Mouse (Mus musculus): ENCODE results near the gene Tubgcp6. TPM values are rescaled to one million over a fixed set of nuclear protein-coding genes. Genes with fewer than 3 reads are reported as not detected.

The Tubgcp6 gene
- polyA plus RNA-seq, 1 experiment from 2014 or later = 12.9 TPM

DNA sequence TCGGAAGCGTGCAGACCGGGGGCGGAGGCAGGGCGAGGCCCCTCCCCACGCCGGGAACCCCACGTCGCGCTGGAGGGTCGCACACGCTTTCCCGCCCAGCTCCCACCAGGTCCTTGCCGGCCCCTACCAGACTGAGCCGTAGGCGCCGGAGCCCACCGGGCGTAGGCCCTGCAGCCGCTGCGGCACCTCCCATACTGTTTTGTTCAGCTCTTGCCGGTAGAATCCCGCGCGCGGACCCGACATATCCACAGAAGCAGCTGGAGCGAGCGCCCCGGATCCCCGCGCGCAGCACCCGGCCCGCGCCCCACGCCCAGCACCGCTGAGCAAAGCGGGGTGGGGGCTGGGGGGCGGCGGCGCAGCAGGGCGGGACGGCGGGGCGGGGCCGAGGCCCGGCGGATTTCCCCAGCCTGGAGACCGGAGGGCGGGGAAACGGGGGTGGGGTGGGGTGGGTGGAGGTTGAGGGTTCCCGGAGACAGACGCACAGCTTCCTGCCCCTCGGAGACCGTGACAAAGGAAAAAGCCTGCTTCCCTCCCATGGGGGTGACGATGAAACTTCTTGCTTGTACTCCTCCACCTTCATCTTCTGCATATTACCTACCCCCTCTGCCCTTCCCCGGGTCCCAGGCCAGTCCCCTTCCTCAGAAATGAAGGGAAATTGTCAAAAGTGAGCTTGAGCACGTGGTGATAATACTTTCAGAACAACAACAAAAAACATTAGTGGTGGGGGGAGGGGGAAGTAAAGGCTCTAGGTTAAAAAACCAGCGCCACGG is 26.5 kb upstream of the Tubgcp6 start, which contains the start of gene Mapk11:
Mapk11 (minus strand) TSS at position 358 of the 770 bp plus-strand sequence.
- Histone ChIP-seq H3K36me3 (no peaks in the 10 kb centered on the region), H3K27me3 (replicated peaks) (peaks cover 50% of the 10 kb centered on the region), H3K4me1 (peaks cover 29% of the 10 kb centered on the region), H3K9ac (peak within 1 kb of the TSS; percentile 18; the same call in 1 of the 2 replicates), H3K9me3 (no peaks in the 10 kb centered on the region), H3K4me3 (replicated peaks) (peak within 1 kb of the TSS; percentile 63), H3K4me2 (peak within 1 kb of the TSS; percentile 93), H3K27ac (no peak within 1 kb of the TSS)
- WGBS = 1% methylated on average over 59 of the region's 61 CpGs
- peak; percentile 36; the same call in 1 of the 2 replicates for ATAC-seq (ENCODE audit: insufficient read depth, low FRiP score, low read depth)

- H3K27ac ChIP-seq = no peak overlapping the region
- peaks cover 55% of the 10 kb centered on the region for H3K27me3 ChIP-seq (replicated peaks)
Observed at GRCm38 (mm10) chr15:89148496-89149270, 25.8 kb upstream of the Tubgcp6 start.

GRCm38 (mm10) chr15:89147895-89148294 is 25.0 kb upstream of the Tubgcp6 start:
- Histone ChIP-seq H3K36me3 (no peaks in the 10 kb centered on the region), H3K9ac (no peak overlapping the region), H3K9me3 (no peaks in the 10 kb centered on the region), H3K4me2 (peak overlapping the region; percentile 93; the same call in 1 of the 2 replicates), H3K4me1 (peaks cover 29% of the 10 kb centered on the region), H3K4me3 (replicated peaks) (no peak overlapping the region), H3K27ac (no peak overlapping the region), H3K27me3 (replicated peaks) (peaks cover 55% of the 10 kb centered on the region)
- no peak for ATAC-seq (ENCODE audit: insufficient read depth, low FRiP score, low read depth)
- WGBS = 68% methylated on average over 4 of the region's 4 CpGs

More at GRCm38 (mm10) chr15:89148496-89149270, 25.8 kb upstream of the Tubgcp6 start:
- Histone ChIP-seq H3K4me3 (replicated peaks) (peak overlapping the region; percentile 63), H3K9ac (peak overlapping the region; percentile 18; the same call in 1 of the 2 replicates), H3K4me1 (peaks cover 29% of the 10 kb centered on the region), H3K4me2 (peak overlapping the region; percentile 93), H3K36me3 (no peaks in the 10 kb centered on the region), H3K9me3 (no peaks in the 10 kb centered on the region)
- 7% methylated on average over 25 of the region's 25 CpGs for WGBS
- ATAC-seq (ENCODE audit: insufficient read depth, low FRiP score, low read depth) = no peak

DNA sequence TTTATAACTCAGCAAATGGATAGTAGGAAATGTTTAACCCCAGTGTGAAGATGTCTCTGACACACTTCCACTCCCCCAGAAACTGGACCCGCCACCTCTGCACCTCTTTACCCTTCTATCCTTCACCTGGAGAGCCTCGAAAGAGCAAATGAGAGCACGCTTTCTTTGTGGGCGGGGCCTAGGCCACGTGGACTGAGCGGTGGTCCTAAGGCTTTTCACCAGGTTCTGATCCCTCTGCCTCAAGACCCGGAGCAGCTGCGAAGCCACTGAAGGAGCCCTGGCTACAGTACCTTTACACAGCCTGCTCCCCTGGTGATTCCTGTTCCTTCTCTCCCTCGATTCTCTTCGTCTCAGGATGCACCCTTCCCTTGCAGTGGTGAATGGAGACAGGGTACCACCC is 24.5 kb upstream of the Tubgcp6 start:
- 25% methylated on average over 10 of the region's 10 CpGs for WGBS
- no peak for ATAC-seq (ENCODE audit: insufficient read depth, low FRiP score, low read depth)
- Histone ChIP-seq H3K9me3 (no peaks in the 10 kb centered on the region), H3K4me2 (no peak overlapping the region), H3K4me1 (peaks cover 29% of the 10 kb centered on the region), H3K27ac (no peak overlapping the region), H3K4me3 (replicated peaks) (no peak overlapping the region), H3K36me3 (no peaks in the 10 kb centered on the region), H3K9ac (no peak overlapping the region), H3K27me3 (replicated peaks) (peaks cover 59% of the 10 kb centered on the region)

DNA sequence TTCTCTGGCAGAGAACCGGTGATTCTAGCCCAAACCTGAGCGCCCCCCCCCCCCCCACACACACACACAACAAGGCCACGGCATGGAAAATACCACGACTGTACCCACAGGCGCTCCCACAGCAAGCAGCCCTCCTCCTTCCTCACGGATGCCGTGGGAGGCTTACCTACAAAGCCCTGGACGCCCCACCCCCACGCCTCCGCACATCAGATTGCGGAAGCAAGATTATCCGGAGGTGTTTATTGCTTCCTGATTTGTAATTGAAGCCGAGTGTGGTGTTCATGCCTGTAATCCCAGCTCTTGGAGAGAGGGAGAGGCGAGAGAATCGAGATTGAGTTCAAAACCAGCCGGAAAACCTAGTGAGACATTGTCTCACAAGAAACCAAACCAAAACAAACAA is 24.1 kb upstream of the Tubgcp6 start:
- Histone ChIP-seq H3K27ac (no peak overlapping the region), H3K9ac (no peak overlapping the region), H3K9me3 (no peaks in the 10 kb centered on the region), H3K4me3 (replicated peaks) (peak overlapping the region; percentile 29), H3K27me3 (replicated peaks) (peaks cover 63% of the 10 kb centered on the region), H3K4me2 (peak overlapping the region; percentile 50), H3K4me1 (peaks cover 29% of the 10 kb centered on the region), H3K36me3 (no peaks in the 10 kb centered on the region)
- 9% methylated on average over 15 of the region's 16 CpGs for WGBS
- ATAC-seq (ENCODE audit: insufficient read depth, low FRiP score, low read depth) = no peak

GRCm38 (mm10) chr15:89146537-89146936 is 23.6 kb upstream of the Tubgcp6 start:
- peaks cover 65% of the 10 kb centered on the region for H3K27me3 ChIP-seq (replicated peaks)
- no peaks in the 10 kb centered on the region for H3K9me3 ChIP-seq
- H3K4me1 ChIP-seq = peaks cover 29% of the 10 kb centered on the region
- no peak overlapping the region for H3K27ac ChIP-seq
- H3K4me2 ChIP-seq = peak overlapping the region; percentile 50
- ATAC-seq (ENCODE audit: insufficient read depth, low FRiP score, low read depth) = peak; percentile 41; the same call in 1 of the 2 replicates
- no peak overlapping the region for H3K9ac ChIP-seq
- H3K36me3 ChIP-seq = no peaks in the 10 kb centered on the region
- H3K4me3 ChIP-seq (replicated peaks) = peak overlapping the region; percentile 29
- under 1% methylated on average over 27 of the region's 27 CpGs for WGBS

- H3K4me1 ChIP-seq = peaks cover 32% of the 10 kb centered on the region
- no peak overlapping the region for H3K4me3 ChIP-seq (replicated peaks)
- no peaks in the 10 kb centered on the region for H3K9me3 ChIP-seq
- no peak for ATAC-seq (ENCODE audit: insufficient read depth, low FRiP score, low read depth)
- H3K9ac ChIP-seq = no peak overlapping the region
- 0 out of 2 replicates have a peak overlapping the region, but pooled peaks have one; percentile 50 for H3K4me2 ChIP-seq
- no peaks in the 10 kb centered on the region for H3K36me3 ChIP-seq
- H3K27ac ChIP-seq = no peak overlapping the region
- H3K27me3 ChIP-seq (replicated peaks) = peaks cover 72% of the 10 kb centered on the region
- WGBS = 65% methylated on average over 24 of the region's 24 CpGs
Observed at GRCm38 (mm10) chr15:89145813-89146350, 23.0 kb upstream of the Tubgcp6 start.

DNA sequence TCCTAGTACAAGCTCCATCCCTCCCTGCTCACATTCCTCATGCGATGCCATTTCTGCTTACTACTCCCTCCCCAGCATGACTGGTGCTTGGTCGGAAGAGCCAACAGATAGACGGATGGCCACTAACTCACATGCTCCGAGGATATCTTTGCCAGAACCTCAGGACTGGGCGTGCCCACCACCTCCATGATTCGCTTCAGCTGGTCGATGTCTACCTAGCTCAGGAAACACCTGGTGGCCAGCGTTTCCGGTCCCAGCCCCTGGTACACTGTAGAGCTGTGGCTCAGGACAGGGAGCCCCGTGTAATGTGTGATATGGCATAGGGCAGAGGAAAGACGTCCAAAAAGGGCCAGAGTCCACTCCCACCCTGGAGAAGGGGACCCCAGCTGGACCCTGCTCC is 22.1 kb upstream of the Tubgcp6 start:
- 86% methylated on average over 11 of the region's 11 CpGs for WGBS
- H3K27me3 ChIP-seq (replicated peaks) = peaks cover 80% of the 10 kb centered on the region
- H3K36me3 ChIP-seq = no peaks in the 10 kb centered on the region
- H3K4me2 ChIP-seq = no peak overlapping the region
- no peak overlapping the region for H3K27ac ChIP-seq
- peaks cover 36% of the 10 kb centered on the region for H3K4me1 ChIP-seq
- no peaks in the 10 kb centered on the region for H3K9me3 ChIP-seq
- H3K9ac ChIP-seq = no peak overlapping the region
- no peak for ATAC-seq (ENCODE audit: insufficient read depth, low FRiP score, low read depth)
- H3K4me3 ChIP-seq (replicated peaks) = no peak overlapping the region

DNA sequence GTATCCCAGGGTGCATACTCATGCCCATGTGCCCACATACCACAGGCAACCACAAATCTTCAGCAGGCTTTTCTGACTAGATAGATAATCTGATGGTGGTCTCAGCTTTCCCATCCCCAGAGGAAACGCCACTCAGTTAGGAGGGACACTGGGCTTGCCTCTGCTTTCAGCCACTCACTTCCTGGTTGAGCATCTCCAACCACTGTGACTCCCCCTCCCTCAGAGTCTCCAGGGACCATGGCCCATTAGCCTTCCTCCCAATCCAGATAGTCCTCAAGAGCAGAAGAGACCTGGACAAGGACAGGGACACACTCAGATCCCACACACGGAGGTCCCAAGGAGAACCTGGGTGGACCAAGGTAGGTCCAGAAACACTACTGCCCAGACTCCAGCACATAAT is 20.2 kb upstream of the Tubgcp6 start:
- 73% methylated on average over 2 of the region's 2 CpGs for WGBS
- no peaks in the 10 kb centered on the region for H3K9me3 ChIP-seq
- H3K4me1 ChIP-seq = peaks cover 27% of the 10 kb centered on the region
- H3K4me2 ChIP-seq = no peak overlapping the region
- no peak overlapping the region for H3K9ac ChIP-seq
- no peak overlapping the region for H3K4me3 ChIP-seq (replicated peaks)
- H3K27ac ChIP-seq = no peak overlapping the region
- ATAC-seq (ENCODE audit: insufficient read depth, low FRiP score, low read depth) = no peak
- no peaks in the 10 kb centered on the region for H3K36me3 ChIP-seq
- H3K27me3 ChIP-seq (replicated peaks) = peaks cover 81% of the 10 kb centered on the region

DNA sequence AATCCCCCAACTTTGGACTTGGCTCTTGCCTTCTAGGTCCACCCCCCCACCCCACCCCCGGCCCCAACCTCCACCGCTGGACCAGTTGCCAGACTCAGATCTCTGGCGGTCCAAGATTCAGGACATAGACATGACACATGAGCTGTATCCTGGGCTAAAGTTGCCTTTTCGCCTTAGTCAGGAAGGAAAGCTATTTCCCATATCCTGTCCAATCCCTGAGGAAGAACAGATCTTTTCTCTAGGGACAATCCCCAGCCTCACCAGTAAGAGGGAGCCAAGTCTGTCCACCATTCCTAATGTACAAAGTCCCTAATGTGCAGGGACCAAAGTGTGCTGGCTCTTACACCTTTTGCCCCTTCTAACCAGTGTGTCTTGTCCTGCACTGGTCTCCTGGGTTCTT is 19.0 kb upstream of the Tubgcp6 start:
- no peak overlapping the region for H3K4me3 ChIP-seq (replicated peaks)
- no peak overlapping the region for H3K4me2 ChIP-seq
- no peaks in the 10 kb centered on the region for H3K9me3 ChIP-seq
- H3K27me3 ChIP-seq (replicated peaks) = peaks cover 71% of the 10 kb centered on the region
- H3K27ac ChIP-seq = no peak overlapping the region
- 48% methylated on average over 4 of the region's 4 CpGs for WGBS
- no peak overlapping the region for H3K9ac ChIP-seq
- no peaks in the 10 kb centered on the region for H3K36me3 ChIP-seq
- peaks cover 21% of the 10 kb centered on the region for H3K4me1 ChIP-seq
- ATAC-seq (ENCODE audit: insufficient read depth, low FRiP score, low read depth) = no peak

DNA sequence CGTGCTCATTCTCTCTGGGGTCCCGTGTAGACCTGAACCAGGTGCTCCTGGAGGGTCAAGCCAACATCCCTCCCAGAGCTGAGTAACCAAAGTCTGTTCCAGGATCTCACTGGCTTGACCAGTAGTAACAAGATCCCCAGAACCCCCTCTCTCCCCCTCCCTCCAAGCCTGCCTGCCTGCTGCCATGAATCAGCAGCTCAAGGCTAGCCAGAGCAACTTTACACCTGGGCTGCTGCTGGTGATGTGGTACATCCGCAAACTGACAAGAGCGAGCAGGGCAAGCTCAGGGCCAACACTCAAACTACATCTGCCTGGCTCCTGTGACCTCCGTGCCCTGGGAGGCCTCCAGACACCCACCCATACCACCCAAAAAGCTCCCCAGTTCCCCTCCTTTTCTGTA is 18.5 kb upstream of the Tubgcp6 start:
- no peak overlapping the region for H3K4me3 ChIP-seq (replicated peaks)
- H3K9me3 ChIP-seq = no peaks in the 10 kb centered on the region
- H3K9ac ChIP-seq = no peak overlapping the region
- 19% methylated on average over 5 of the region's 5 CpGs for WGBS
- ATAC-seq (ENCODE audit: insufficient read depth, low FRiP score, low read depth) = no peak
- H3K36me3 ChIP-seq = no peaks in the 10 kb centered on the region
- peaks cover 17% of the 10 kb centered on the region for H3K4me1 ChIP-seq
- H3K27ac ChIP-seq = no peak overlapping the region
- no peak overlapping the region for H3K4me2 ChIP-seq
- H3K27me3 ChIP-seq (replicated peaks) = peaks cover 67% of the 10 kb centered on the region

All from stomach, embryonic 15.5 days (tissue).